Mouse (Mus musculus) mouse trophoblast stem cell (cell line): ENCODE measurements around the gene Rnd2.
"Not testable (repeated sequence)": the region's sequence is repeated elsewhere in the genome, so short reads cannot be mapped to it uniquely, and the experiment has no call there.

Experiments
- in situ Hi-C, 2 experiments: fragments of 300-500 bp; cut with MseI, MboI; formaldehyde crosslinking; loops; 2 replicates in 1 of 2; 3 replicates in 1 of 2; pipeline ENCODE4 v1.15.1; 2025

Gene Rnd2

GRCm38 (mm10) chr11:101468263-101468688 lies 3.5 kb downstream of the Rnd2 start:
- in situ Hi-C loops: no loop called here

GRCm38 (mm10) chr11:101468731-101469130 lies 3.9 kb downstream of the Rnd2 start:
- in situ Hi-C loops: no loop called here

- in situ Hi-C loops: no loop called here
These were observed 4.4 kb downstream of the Rnd2 start for GRCm38 (mm10) chr11:101469155-101469554.

GRCm38 (mm10) chr11:101470206-101470605 lies 5.4 kb downstream of the Rnd2 start:
- in situ Hi-C loops: no loop called here

GRCm38 (mm10) chr11:101471926-101472325 lies 7.1 kb downstream of the Rnd2 start:
- in situ Hi-C loops: no loop called here

GRCm38 (mm10) chr11:101472336-101472735 lies 7.5 kb downstream of the Rnd2 start:
- in situ Hi-C loops: no loop called here

- in situ Hi-C loops: not testable (repeated sequence)
These were observed 8.9 kb downstream of the Rnd2 start for GRCm38 (mm10) chr11:101473686-101474085.

GRCm38 (mm10) chr11:101474298-101474697 lies 9.5 kb downstream of the Rnd2 start:
- in situ Hi-C loops: no loop called here

GRCm38 (mm10) chr11:101476361-101476760 lies 11.6 kb downstream of the Rnd2 start:
- in situ Hi-C loops: not testable (repeated sequence)

- in situ Hi-C loops: no loop called here
These were observed 12.4 kb downstream of the Rnd2 start for GRCm38 (mm10) chr11:101477194-101477551.

- in situ Hi-C loops: no loop called here
These were observed 12.9 kb downstream of the Rnd2 start for GRCm38 (mm10) chr11:101477552-101478211.

GRCm38 (mm10) chr11:101479171-101479635 lies 14.4 kb downstream of the Rnd2 start:
- in situ Hi-C loops: no loop called here

- in situ Hi-C loops: no loop called here
These were observed 16.1 kb downstream of the Rnd2 start for GRCm38 (mm10) chr11:101480912-101481311.

GRCm38 (mm10) chr11:101483804-101484203 lies 19.0 kb downstream of the Rnd2 start:
- in situ Hi-C loops: no loop called here

- in situ Hi-C loops: no loop called here
These were observed 19.4 kb downstream of the Rnd2 start for GRCm38 (mm10) chr11:101484245-101484644.

GRCm38 (mm10) chr11:101484814-101485213 lies 20.0 kb downstream of the Rnd2 start:
- in situ Hi-C loops: no loop called here

- in situ Hi-C loops: no loop called here
These were observed 20.8 kb downstream of the Rnd2 start for GRCm38 (mm10) chr11:101485509-101486028.

- in situ Hi-C loops: no loop called here
These were observed 21.3 kb downstream of the Rnd2 start for GRCm38 (mm10) chr11:101486126-101486525.

- in situ Hi-C loops: no loop called here
These were observed 41.5 kb downstream of the Rnd2 start for GRCm38 (mm10) chr11:101506269-101506780.

- in situ Hi-C loops: no loop called here
These were observed 42.3 kb downstream of the Rnd2 start for GRCm38 (mm10) chr11:101507090-101507489.

GRCm38 (mm10) chr11:101518937-101519336 lies 54.1 kb downstream of the Rnd2 start:
- in situ Hi-C loops: no loop called here

GRCm38 (mm10) chr11:101519364-101519763 lies 54.6 kb downstream of the Rnd2 start:
- in situ Hi-C loops: no loop called here
